ENCODE assay signal across 7 mouse cellular contexts in genomic region chr8:106140769-106141168, GRCm38 (mm10). TPM values are rescaled to one million over a fixed set of nuclear protein-coding genes. Genes with fewer than 3 reads are reported as not detected.
DNase-seq lines count a peak whose midpoint lies in the region; ATAC-seq and TF ChIP-seq lines count a peak whose summit lies in the region.

No protein-coding gene starts in this region.

- 16% methylated on average over 13 of the region's 13 CpGs for WGBS in midbrain, embryonic 14.5 days
- WGBS in small intestine, adult 2 months = 3% methylated on average over 13 of the region's 13 CpGs

- no peak overlapping the region for H3K27ac ChIP-seq in midbrain, embryonic 14.5 days (replicated peaks; ENCODE audit: low read depth, low read length)
- no peak overlapping the region for H3K27ac ChIP-seq in small intestine, adult 2 months (ENCODE audit: insufficient read depth, low read depth, low read length)

- ATAC-seq in midbrain, embryonic 14.5 days (ENCODE audit: low FRiP score, low TSS enrichment) = no peak; the same call in 1 of the 2 replicates

- DNase-seq in adipocyte (ENCODE audit: low spot score) = peak; percentile 93
- peak; percentile 89 to 92 for DNase-seq in cerebellum, postnatal 10 days
- DNase-seq in frontal cortex, postnatal 14 days (ENCODE audit: low spot score in 2 of 2) = peak; percentile 58 to 80
- peak; percentile 94 for DNase-seq in induced T-regulatory cell, adult 2 months (ENCODE audit: low read depth)
- DNase-seq in left cerebral cortex, postnatal 10 days (ENCODE audit: extremely low spot score in 1 of 2, low spot score in 2 of 2) = peak; percentile 64 to 69
- peak; percentile 92 for DNase-seq in midbrain, embryonic 14.5 days

- peaks cover 47% of the 10 kb centered on the region for H3K27me3 ChIP-seq in midbrain, embryonic 14.5 days (ENCODE audit: control insufficient read depth, insufficient read depth, low read length)
- no peaks in the 10 kb centered on the region for H3K27me3 ChIP-seq in small intestine, adult 2 months (ENCODE audit: control insufficient read depth, insufficient read depth, low read length)

- H3K4me2 ChIP-seq in midbrain, embryonic 14.5 days (ENCODE audit: low read length) = no peak overlapping the region

- no peaks in the 10 kb centered on the region for H3K9me3 ChIP-seq in midbrain, embryonic 14.5 days (ENCODE audit: control insufficient read depth, low read length)

- H3K9ac ChIP-seq in midbrain, embryonic 14.5 days (replicated peaks; ENCODE audit: low read length) = no peak overlapping the region

- peaks cover 20% of the 10 kb centered on the region for H3K4me1 ChIP-seq in midbrain, embryonic 14.5 days (ENCODE audit: control insufficient read depth, insufficient read depth, low read length)
- peaks cover 2% of the 10 kb centered on the region; the same call in 1 of the 2 replicates for H3K4me1 ChIP-seq in small intestine, adult 2 months (ENCODE audit: control insufficient read depth, insufficient read depth, insufficient read length, low read length)

- intact Hi-C loops in left cerebral cortex, postnatal 10 days (cut with DNase I) = loop anchor here (5.0 kb wide), 1 partner anchor 57 kb away; no protein-coding TSS in a partner anchor

- no peak for TF ChIP-seq POLR2A in small intestine, adult 2 months (IDR thresholded peaks at IDR 0.05; ENCODE audit: low read depth, low read length)

- TF ChIP-seq CTCF in small intestine, adult 2 months (IDR thresholded peaks at IDR 0.05; ENCODE audit: extremely low read depth, insufficient read length, insufficient replicate concordance, low read depth, low read length) = peak; percentile 84; the same call in 1 of the 2 replicates

- H3K36me3 ChIP-seq in midbrain, embryonic 14.5 days (ENCODE audit: control insufficient read depth, insufficient read depth, low read length) = no peaks in the 10 kb centered on the region
- H3K36me3 ChIP-seq in small intestine, adult 2 months (ENCODE audit: control insufficient read depth, insufficient read depth, low read length) = no peaks in the 10 kb centered on the region

- no peak overlapping the region for H3K4me3 ChIP-seq in midbrain, embryonic 14.5 days (replicated peaks; ENCODE audit: low read depth, low read length)
- no peak overlapping the region for H3K4me3 ChIP-seq in small intestine, adult 2 months (ENCODE audit: low read depth, low read length)

RNA-seq across cellular contexts. Expression of gene Esrp2, which starts 4.0 kb away (rescaled TPM):
- total RNA-seq in left cerebral cortex, postnatal 10 days (2021) = not detected
- polyA plus RNA-seq in midbrain, embryonic 14.5 days (2014; fragmentation: Nextera tagmentation; extraction: Ambion mirVana) = 0.25 TPM in 1 of 2 replicates, not detected in the other
- 27.5 and 30.9 TPM in 2 replicates for polyA plus RNA-seq in small intestine, adult 2 months (2012; rRNA removed)

RNA-seq across cellular contexts. Expression of gene Pla2g15, which starts 9.4 kb away (rescaled TPM):
- 10 to 100 TPM; 24.6 to 25.3 TPM for total RNA-seq in left cerebral cortex, postnatal 10 days (2021)
- polyA plus RNA-seq in midbrain, embryonic 14.5 days (2014; fragmentation: Nextera tagmentation; extraction: Ambion mirVana) = 6.5 and 16.0 TPM in 2 replicates
- polyA plus RNA-seq in small intestine, adult 2 months (2012; rRNA removed) = 2.6 and 2.8 TPM in 2 replicates

RNA-seq across cellular contexts. Expression of gene Slc7a6, which starts 27.9 kb away (rescaled TPM):
- 10 to 100 TPM; 28.5 to 29.2 TPM for total RNA-seq in left cerebral cortex, postnatal 10 days (2021)
- 76.1 and 77.8 TPM in 2 replicates for polyA plus RNA-seq in midbrain, embryonic 14.5 days (2014; fragmentation: Nextera tagmentation; extraction: Ambion mirVana)
- polyA plus RNA-seq in small intestine, adult 2 months (2012; rRNA removed) = 5.3 and 6.2 TPM in 2 replicates

Comparison
In these comparisons a context has a peak if more than half of its experiments do, and no peak if none do; other contexts are left out.
1. RNA of gene Esrp2, which starts 4.0 kb away (polyA plus RNA-seq): 27.5 to 30.9 TPM in small intestine, adult 2 months; 0.25 TPM in midbrain, embryonic 14.5 days; every median in the first group is over 10 times any median in the second.
2. RNA of gene Slc7a6, which starts 27.9 kb away (polyA plus RNA-seq): 76.1 to 77.8 TPM in midbrain, embryonic 14.5 days; 5.3 to 6.2 TPM in small intestine, adult 2 months; every median in the first group is over 10 times any median in the second.
3. Peak in every context shown above with its lines, with median percentiles within 50 percentile points of each other: DNase-seq.